Mouse (Mus musculus): ENCODE measurements at regions not wholly inside any gene's neighbourhood (a gene's known extent, or its start where the extent isn't known, plus 50 kb on each side); places are given as distances from the start of the nearest gene placed in this dataset.

DNA sequence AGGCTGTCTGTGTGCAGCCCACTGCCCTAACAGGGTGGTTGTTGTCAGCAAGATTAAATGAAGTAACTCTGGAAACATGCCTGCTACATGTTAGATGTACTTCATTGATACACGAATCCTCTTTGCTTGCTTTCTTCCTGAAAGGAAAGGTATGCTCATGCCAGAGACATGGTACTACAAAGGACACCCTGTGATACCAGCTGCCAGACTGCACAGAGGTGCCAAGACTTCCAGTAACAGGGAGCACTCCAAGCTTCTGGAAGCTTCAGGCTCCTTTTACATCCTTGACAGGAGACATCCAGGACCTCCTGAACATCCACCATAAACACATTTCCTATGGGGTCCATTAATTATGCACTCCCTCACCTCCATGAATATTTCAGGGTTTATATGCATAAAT, 505.7 kb downstream of the 1810013L24Rik start:
- DNase-seq (ENCODE audit: low spot score in 2 of 2) = no peak

DNA sequence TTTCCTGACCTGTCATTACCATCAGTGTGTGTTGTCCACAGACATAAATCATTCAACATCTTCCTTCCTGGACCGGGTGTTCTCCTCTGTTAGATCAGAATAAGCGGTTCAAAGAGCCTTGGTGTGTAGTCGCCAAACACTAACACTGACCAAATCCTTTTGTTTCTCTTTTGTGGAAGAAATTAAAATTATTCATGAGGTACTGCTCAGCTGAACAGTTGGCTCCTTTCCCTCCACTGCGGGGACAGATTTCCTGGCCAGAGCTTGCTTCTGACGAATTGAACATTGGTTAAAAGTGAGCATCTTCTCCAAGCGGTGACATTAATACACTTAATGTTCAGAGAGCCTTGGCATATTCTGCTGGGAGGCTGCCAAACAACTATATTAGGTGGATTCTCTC, 506.2 kb downstream of the 1810013L24Rik start:
- peak; percentile 32 for DNase-seq (ENCODE audit: low spot score in 2 of 2)

DNA sequence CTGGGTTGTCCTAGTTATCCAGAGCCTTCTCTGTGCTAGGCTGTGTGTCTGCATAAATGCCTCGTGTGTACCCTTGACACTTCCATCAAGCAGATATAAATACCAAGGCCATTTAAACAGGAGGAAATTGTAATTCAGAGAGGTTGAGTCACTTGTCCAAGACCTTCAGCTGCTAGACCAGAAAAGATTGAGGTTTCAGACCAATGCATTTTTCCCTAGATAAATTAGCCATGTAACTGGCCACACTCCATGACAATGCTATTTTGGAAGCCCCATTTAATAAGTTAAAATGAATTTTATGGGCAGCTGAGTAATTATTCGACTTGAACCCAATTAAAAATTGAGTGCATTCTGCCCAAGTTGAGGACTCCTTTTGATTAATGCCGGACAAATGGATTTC, 509.6 kb downstream of the 1810013L24Rik start:
- no peak for DNase-seq (ENCODE audit: low spot score in 2 of 2)

DNA sequence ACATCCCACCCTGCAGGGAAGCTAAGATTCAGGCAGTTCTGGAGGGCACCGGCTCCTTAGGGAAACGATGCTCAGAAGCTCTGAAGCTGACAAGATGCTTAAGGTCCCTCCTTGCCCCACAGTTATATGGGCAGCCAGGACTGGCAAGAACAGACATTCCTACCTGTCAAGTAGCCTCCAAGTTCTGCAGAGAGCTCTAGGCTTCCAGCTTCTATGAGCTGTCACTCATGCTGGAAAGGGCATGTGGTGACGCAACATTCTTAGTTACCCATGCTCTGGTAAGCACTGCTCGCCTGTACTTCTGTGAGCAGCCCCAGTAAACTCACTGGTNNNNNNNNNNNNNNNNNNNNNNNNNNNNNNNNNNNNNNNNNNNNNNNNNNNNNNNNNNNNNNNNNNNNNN, 511.3 kb downstream of the 1810013L24Rik start:
- DNase-seq (ENCODE audit: low spot score in 2 of 2) = no peak

DNA sequence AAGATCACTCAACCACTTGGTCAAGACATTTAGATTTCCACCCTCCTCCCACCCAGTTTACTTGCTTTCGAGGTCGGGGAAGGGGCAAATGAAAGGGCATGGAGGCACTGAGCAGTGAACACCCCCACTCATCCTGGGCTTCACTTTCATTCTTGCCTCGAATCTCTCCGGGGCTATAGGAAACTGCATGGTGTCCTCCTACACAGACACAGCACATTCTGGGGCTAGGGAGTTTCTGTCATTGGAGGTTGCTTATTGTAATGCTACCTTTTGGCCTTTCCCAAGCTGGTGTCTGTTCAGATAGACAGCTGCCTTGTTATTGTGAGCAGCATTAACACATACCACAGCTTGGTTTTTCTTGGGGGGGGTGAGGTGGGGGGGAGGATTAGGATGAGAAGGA, 523.9 kb downstream of the 1810013L24Rik start:
- no peak for DNase-seq (ENCODE audit: low spot score in 2 of 2)

DNA sequence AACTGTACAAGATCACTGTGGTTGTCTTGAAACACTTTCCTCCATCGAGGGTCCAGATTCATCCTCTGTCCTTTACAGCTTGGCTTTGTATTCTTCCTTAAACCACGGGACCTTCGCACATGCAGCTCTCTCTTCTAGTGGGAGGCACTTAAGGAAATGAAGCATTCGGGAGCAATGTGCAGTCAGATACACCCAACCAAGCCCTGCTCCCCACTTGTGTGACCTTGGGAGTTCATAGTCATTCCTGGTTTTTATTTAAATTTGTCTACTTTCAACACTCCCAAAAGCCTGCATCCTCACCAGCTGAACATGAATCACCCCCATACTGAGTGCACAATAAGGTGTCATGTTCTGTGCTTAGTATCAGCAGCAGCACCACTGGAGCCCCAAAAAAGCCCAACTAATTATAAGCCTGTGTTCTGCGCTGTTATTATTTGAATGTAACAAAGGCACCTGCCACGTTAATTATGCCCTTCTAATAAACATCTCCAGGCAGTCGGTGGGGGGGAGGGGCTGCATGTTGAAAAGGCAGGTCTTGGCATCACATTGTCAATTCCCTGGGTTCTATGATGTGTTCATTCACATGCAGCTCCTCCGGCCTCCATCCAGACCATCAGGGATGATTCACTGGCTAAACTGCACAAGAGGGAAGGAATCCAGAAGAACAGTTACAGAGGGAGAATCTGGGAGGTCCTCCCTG, 524.6 kb downstream of the 1810013L24Rik start:
- no peak for DNase-seq (ENCODE audit: low spot score in 2 of 2)

DNA sequence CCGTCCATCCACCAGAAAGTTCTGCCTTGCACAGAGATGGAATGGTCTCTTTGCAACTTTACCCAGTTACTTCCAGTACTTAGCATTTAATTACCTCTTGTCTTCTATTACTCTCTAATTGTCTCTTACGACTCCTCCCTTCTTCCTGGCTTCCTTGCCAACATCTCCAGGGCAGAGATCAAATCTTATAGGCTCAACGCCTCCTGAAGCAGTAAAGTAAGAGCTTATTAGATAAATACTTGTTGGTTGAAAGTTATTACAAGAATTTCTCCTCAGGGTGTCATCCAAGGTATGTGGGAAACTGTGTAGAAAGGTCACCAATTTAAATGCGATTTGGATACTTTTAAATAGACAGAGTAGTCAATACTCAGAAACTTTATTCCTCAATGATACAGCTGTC, 528.8 kb downstream of the 1810013L24Rik start:
- no peak for DNase-seq (ENCODE audit: low spot score in 2 of 2)

DNA sequence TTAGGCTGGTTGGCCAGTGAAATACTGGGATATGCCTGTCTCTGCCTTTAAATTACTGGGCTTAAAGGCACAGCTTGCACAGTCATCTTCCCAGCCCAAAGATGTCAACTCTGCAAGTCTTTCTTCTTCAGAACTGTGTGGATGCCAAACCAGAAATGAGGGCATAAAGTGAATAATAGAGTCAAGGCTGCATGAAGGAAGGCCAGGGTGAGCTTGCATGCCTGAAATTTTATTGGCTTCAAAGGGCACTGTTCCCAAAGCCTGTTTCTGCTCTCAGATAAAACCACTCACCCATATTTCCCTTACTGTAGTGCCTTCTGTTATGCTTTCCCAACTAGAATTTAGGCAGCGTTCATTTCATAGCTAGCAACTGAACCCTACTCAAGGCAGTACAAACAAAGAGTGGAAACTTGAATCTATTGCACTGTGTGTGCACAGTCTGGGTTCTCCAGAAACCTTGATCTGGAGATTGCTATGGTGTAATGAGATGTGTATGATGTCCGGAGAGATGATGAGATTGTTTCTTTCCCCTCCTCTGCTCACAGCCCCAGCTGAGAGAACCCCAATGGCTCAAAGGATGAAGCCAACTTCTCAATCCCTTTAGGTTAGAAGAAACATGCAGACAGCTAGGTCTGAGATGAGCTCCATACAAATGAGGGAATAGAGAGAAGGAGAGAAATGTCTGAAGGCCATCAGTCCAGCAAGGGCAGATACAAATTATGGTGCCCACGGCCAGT, 529.7 kb downstream of the 1810013L24Rik start:
- no peak for DNase-seq (ENCODE audit: low spot score in 2 of 2)

DNA sequence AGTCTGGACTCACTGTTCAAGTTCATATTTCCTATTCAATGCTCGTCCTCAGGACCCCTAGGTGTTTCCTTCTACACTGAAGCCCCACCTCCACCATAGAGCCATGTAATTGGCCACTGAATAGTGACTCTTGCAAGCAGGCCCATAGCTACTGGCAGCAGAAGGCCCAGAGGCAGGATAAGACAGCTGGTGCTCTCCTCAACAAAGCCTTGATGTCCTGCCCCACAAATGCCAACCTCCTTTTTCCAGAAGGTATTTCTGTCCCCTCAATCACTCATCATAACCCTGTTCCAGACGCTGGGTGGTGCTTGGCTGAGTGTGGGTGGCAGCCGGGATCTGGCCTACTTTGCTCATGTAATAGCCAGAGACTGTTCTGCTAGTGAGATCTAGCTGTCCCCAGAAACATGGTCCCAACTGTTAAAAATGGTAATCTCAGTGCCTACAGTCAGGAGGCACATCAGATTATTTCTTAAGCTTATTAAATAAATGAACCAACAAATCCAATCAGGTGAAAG, 530.9 kb downstream of the 1810013L24Rik start:
- DNase-seq (ENCODE audit: low spot score in 2 of 2) = peak; percentile 49 to 73

DNA sequence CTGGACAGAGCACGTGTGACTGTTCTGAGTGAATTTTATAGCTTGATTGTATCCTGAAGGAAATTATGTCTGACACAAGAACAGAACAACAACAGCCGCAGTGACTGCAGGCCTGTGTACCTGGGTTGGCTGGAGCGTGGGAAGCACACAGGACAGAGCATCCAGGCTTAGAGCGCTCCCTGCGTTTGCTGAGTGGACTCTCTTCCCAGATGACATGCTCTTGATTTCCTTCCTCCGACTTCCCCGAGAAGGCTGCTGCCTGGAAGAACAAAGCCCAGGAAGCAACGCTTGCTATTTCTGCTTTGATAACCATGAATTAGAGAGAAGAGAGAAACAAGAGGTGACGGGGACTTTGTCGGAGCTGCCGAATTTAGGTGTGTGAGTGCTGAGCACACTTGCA, 532.2 kb downstream of the 1810013L24Rik start:
- DNase-seq (ENCODE audit: low spot score in 2 of 2) = no peak

DNA sequence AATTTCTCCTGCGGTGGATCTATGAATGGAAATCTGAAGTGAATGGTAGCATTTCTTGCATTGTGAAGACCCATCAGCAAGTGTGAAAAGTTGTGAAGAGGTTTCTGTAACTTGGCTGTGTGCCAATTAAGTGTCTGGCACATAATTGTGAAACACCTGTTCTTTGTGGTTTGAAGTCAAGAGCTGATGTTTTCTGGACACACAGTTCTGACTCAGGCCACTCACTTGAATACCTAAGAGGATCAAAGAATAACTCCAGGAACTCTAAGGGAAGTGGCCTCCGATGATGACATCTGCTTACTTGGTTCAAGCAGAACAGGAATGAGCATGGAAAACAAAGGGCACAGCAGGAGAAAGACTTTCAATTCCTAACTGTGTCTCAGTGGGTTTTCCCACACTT, 534.2 kb downstream of the 1810013L24Rik start:
- DNase-seq (ENCODE audit: low spot score in 2 of 2) = no peak

DNA sequence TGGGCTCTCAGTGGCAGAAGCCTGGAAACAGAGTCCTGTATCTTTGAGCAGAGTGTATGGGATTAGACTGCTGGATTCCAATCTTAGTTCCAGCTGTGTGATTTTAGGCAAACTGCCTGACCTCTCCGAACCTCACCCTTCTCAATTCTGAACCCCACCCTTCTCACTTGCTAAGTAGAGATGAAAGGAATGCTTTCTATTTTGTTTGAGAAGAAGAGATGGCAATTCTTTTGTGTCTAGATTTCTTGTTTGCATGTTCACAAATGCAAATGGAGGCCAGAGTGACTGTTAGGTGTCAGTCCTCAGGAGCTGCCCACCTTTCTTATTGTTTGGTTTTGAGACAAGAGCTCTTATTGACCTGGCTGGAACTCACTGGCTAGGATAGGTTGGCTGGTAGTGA, 561.1 kb downstream of the 1810013L24Rik start:
- DNase-seq (ENCODE audit: low spot score in 2 of 2) = no peak

DNA sequence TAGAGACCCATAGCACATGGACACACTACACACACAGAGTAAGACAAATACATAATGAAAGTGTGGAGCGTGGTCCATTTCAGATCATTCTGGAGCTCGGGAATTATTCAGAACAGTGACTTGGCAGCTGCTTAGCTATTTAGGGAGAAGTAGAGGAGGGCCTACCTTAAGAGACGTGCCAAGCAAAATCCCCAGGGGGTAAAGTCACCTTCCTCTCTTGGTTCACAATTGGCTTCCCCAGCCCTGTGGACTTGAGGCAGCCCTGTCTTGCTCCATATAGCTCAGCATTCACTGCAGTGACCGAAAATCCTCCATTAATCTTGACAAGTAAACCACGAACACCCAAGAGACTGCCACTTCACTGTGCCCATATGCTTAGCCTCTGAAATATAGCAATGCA, 574.8 kb downstream of the 1810013L24Rik start:
- DNase-seq (ENCODE audit: low spot score in 2 of 2) = no peak

DNA sequence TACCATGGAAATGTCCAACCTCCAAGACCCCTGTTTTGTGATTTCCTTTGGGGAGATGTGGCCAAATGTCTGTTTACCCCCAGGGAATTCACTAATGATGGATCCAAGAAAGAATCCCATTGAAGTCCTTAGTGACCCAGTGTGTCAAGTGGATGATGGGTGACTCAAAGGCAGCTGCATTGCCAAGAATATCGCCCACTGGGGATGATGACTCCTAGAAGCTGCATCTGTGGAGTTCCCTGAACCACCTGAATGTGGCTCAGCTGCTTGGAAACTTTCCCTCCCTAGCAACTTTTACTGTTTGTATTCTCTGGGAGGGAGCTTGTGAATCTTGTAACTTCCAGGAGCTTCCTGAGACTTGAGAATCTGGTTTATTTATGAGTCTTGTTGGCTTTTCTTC, 578.3 kb downstream of the 1810013L24Rik start:
- no peak for DNase-seq (ENCODE audit: low spot score in 2 of 2)

DNA sequence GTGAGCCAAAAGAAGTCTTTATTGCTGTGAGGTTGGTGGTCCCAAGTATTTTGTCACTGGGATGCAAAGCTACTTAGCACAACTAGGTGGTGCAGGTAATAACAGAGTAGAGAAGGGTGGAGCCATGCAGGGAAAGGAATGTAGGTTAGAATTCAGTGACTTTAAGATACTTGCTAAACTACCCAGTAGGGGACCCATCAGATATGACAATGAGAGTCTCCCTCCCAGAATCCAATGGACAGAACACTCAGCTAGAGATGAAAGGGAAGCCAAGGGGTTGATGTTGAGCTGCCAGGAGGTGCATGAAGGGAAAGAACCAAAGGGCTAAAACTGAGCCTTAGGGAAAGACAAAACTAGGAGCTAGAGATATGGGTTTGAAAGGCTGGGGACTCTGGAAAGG, 564.9 kb downstream of the Grin2a start:
- DNase-seq (ENCODE audit: low spot score in 2 of 2) = no peak

DNA sequence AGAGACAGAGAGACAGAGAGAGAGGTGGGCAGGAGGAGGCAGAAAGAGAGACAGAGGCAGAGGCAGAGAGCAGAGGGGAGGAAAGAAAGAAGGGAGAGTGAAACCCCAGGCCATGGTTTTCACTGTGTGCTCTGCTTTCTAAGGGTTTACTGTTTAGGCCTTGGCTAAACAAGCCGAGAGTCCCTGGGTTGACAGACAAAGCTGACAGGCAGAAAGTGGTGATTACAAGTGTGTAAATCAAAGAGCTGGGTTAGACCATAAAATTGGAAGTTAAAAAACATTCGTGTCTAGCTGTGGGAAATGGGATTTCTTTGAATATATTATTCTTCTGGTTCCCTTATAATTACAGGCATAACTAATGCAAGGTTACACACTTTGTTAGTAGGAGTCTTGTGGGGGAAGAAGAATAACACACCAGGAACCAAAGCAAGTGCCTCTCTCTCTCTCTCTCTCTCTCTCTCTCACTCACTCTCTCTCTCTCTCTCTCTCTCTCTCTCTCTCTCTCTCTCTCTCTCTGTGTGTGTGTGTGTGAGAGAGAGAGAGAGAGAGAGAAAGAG, 556.0 kb downstream of the Grin2a start:
- no peak for DNase-seq (ENCODE audit: low spot score in 2 of 2)

DNA sequence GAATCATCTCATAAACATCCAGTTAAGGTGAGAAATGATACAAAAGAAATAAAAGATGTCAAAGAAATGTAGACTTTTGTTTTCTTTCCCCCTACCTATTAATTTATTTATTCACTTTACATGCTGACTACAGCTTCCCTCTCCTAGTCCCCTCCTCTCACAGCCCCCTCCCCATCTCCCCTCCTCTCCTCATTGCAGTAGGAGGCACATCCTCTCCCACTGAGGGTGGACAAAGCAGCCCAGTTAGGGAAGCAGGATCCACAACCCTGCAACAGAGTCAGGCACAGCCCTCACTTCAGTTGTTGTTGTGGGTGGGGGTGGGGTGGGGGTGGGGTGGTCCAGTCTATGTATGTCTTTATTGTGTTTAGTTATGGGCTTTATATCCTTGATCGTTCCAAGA, 555.5 kb downstream of the Grin2a start:
- no peak for DNase-seq (ENCODE audit: low spot score in 2 of 2)

DNA sequence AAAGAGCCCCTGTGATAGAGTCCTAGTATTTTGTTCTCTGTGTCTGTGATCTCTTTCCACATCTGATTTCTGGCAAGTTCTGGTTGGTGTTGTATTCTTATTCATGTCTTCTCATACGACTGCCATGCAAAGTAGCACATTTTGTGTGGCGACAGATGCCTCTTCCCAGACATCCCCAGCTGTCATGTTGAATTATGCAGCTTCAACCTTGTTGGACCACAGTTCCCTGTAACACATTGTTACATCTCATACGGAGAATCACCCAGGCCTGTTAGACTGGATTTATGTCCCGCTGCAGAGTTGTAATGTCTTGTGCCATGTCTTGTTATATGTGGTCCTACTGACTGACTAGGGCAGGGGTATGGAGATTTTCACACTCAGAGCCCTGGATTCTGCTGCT, 543.3 kb downstream of the Grin2a start:
- DNase-seq (ENCODE audit: low spot score in 2 of 2) = peak; percentile 18 to 50

DNA sequence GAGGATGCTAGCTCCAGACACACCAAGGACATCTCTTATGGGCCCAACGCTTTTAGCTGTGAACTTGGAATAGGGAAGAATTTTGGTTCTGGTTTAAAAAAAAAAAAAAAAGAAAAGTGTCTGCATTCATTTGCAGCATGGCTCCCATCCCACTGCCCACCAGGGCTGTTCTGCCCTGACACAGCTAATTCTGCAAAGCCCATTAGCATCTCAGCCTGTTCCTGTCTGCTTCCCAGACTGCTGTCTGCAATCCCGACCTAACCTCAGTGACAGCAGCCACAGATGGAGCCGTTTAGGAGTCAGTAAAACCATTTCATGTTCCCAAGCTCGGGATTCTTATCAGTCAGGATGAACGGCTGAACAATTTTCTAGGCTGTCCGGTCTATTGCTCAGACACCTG, 537.8 kb downstream of the Grin2a start:
- DNase-seq (ENCODE audit: low spot score in 2 of 2) = no peak

DNA sequence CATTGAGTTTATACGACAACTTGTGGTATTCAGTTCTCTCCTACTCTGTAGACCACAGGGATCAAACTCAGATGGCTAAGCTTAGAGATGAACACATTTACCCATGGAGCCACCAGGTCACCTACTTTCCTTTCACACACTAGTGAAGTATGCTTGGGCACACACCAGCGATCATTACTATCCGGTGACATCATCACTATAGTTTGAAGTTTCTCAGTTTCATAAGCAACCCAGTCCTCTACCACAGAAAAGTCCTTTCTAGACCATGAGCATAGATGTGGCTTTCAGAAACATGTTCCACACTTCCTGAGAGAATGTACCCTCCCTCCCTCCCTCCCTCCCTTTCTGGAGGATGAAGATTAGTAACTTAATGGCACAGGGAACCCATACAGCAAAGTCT, 532.9 kb downstream of the Grin2a start:
- no peak for DNase-seq (ENCODE audit: low spot score in 2 of 2)

DNA sequence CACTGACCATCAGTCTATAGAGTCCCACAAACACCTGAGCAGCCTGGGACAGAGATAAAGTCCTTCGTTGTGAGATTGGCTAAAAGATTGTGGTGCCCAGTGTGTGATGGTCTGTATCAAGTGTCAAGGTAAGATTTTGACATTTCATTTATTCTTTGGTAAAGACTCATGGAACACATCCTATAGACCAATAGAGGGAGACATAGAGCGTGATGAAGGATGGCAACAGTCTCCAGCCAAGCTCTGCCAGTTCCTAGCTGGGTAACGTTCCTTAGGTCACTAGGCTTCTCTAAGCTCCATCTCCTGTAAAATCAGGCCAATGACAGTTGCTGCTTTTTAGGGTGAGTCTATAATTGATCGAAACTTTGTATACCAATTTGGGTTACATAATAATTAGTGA, 526.0 kb downstream of the Grin2a start:
- no peak for DNase-seq (ENCODE audit: low spot score in 2 of 2)

DNA sequence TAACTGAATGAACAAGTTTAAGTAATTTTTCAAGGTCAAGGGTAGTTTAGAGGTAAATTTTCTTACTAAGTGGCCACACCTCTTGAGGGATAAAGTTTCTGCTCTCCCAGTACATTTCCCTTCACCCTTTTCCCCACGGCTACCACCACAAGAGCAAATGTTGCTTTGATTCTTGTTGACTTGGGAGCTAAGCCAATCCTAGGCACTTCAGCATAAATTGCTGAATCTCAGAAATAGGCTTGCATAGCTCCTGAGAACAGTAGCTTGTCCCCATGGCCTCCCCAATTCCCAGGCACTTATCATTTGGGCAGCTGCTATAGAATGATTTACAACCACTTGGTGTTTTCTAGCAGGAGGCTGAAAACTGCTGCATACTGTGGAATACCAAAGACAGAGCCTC, 510.1 kb downstream of the Grin2a start:
- no peak for DNase-seq (ENCODE audit: low spot score in 2 of 2)

DNA sequence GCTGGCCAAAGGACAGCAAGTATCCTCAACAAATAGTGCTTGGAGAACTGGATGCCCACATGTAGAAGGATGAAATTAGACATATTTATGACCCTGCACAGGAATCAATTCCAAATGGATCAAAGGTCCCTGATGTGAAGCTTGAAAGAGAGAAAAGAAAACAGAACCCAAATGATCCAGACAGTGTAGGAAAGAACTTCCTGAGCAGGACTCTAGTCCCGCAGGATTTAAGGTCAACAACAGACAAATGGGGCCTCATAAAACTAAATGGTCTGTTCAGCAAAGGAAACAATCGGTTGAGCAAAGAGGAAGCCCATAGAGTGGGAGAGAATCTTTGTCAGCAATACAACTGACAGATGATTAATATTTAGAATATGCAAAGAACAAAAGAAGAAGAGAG, 497.1 kb downstream of the Grin2a start:
- no peak for DNase-seq (ENCODE audit: low spot score in 2 of 2)
